26 mouse cellular contexts compared by ENCODE assay signal in the genomic region with DNA sequence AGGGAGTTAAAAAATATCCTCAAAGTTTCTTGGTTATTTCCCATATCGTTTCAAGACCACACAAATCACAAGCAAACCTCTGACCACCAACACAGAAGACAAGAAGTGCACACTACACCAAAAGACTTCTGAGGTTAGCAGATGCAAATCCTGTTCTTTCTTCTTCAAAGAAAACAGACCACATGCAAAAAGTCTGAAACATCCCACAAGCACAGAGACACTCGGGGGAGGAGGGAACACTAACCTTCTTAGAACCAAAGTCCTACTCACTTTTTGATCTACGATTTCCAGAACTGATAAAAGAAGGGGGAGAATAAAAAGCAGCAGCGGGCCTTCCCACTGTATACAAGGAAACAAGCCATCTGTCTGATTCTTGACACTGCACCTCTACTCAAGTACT. TPM values are rescaled to one million over a fixed set of nuclear protein-coding genes. Genes with fewer than 3 reads are reported as not detected.
A peak's percentile ranks its signal among the peaks of the same experiment; 100 is the strongest.
DNase-seq lines count a peak whose midpoint lies in the region; ATAC-seq lines count a peak whose summit lies in the region.
"Had no signal": no experiment of that assay in that cellular context is flagged by ENCODE, and none has a peak within 500 bp of the region (broad histone marks: within the 10 kb centered on the region; RNA-seq: fewer than 3 reads in every experiment).

No protein-coding gene starts in this region.

- no peak overlapping the region for H3K4me3 ChIP-seq in kidney, embryonic 16.5 days (ENCODE audit: low read length)
- H3K4me3 ChIP-seq: embryonic facial prominence, embryonic 10.5 days; forebrain, embryonic 15.5 days; hindbrain, embryonic 10.5 days; left cerebral cortex, adult 2 months; midbrain, embryonic 10.5 days had no signal

- no peak for ATAC-seq in kidney, embryonic 16.5 days (ENCODE audit: low FRiP score, low TSS enrichment)
- ATAC-seq: forebrain, embryonic 15.5 days; hindbrain, embryonic 16.5 days; lung, postnatal 0 days; midbrain, embryonic 16.5 days had no signal

- H3K9me3 ChIP-seq in kidney, embryonic 16.5 days (ENCODE audit: low read length), result no peaks in the 10 kb centered on the region
- H3K9me3 ChIP-seq: embryonic facial prominence, embryonic 10.5 days; forebrain, embryonic 15.5 days; hindbrain, embryonic 10.5 days; midbrain, embryonic 10.5 days had no signal

- no peak overlapping the region for H3K9ac ChIP-seq in kidney, embryonic 16.5 days (replicated peaks; ENCODE audit: low read length)
- H3K9ac ChIP-seq: forebrain, embryonic 15.5 days had no signal

- no peak overlapping the region for H3K27ac ChIP-seq in kidney, embryonic 16.5 days (ENCODE audit: low read length)
- H3K27ac ChIP-seq: embryonic facial prominence, embryonic 10.5 days; forebrain, embryonic 15.5 days; hindbrain, embryonic 10.5 days; kidney, postnatal 0 days; left cerebral cortex, adult 2 months; macrophage; midbrain, embryonic 10.5 days had no signal

- peaks cover 21% of the 10 kb centered on the region for H3K4me1 ChIP-seq in kidney, embryonic 16.5 days (ENCODE audit: insufficient read depth, low read length)

- H3K36me3 ChIP-seq in kidney, embryonic 16.5 days (ENCODE audit: insufficient read depth, low read length), result no peaks in the 10 kb centered on the region
- H3K36me3 ChIP-seq: embryonic facial prominence, embryonic 10.5 days; forebrain, embryonic 15.5 days; hindbrain, embryonic 10.5 days; midbrain, embryonic 10.5 days had no signal

- WGBS in kidney, embryonic 16.5 days, result 52% methylated on average over 4 of the region's 4 CpGs

- H3K27me3 ChIP-seq in kidney, embryonic 16.5 days (ENCODE audit: insufficient read depth, low read length), result no peaks in the 10 kb centered on the region
- H3K27me3 ChIP-seq: forebrain, embryonic 15.5 days had no signal

- H3K4me2 ChIP-seq in kidney, embryonic 16.5 days (replicated peaks; ENCODE audit: low read depth, low read length), result no peak overlapping the region
- H3K4me2 ChIP-seq: forebrain, embryonic 15.5 days; heart, embryonic 11.5 days had no signal

- DNase-seq in spleen, postnatal 36 days (ENCODE audit: low spot score in 2 of 2), result peak; percentile 43 to 52
- DNase-seq in spleen, postnatal 14 days (ENCODE audit: low spot score in 2 of 2), result no peak
- peak; percentile 87 for DNase-seq in CD4-positive helper T cell, adult 2 months (ENCODE audit: low read depth, low spot score)
- peak; percentile 81 for DNase-seq in T-cell, adult 2 months (ENCODE audit: low spot score)
- peak; percentile 38 to 45 for DNase-seq in natural killer cell, adult 2 months (ENCODE audit: low spot score in 2 of 2)
- DNase-seq in adrenal gland, postnatal 36 days, result no peak
- DNase-seq: cerebellum, adult 11-12 months; cerebellum, postnatal 10 days; heart, postnatal 10 days; kidney, adult 11 months; left cerebral cortex, postnatal 4 days; liver; right cerebral cortex, postnatal 14 days; spleen, adult 18-20 months had no signal

RNA-seq across cellular contexts. Expression of gene Dennd5a, which starts 9.0 kb away (rescaled TPM):
- 100 to 1,000 TPM; 161 to 174 TPM for total RNA-seq in adrenal gland, postnatal 36 days (2021)
- polyA plus RNA-seq in kidney, embryonic 16.5 days (2015; fragmentation: Nextera tagmentation; extraction: Ambion mirVana), result 30.9 and 31.3 TPM in 2 replicates

RNA-seq across cellular contexts. Expression of gene Tmem41b, which starts 35.4 kb away (rescaled TPM):
- 10 to 100 TPM; 48.5 to 51.7 TPM for total RNA-seq in adrenal gland, postnatal 36 days (2021)
- 65.8 and 68.6 TPM in 2 replicates for polyA plus RNA-seq in kidney, embryonic 16.5 days (2015; fragmentation: Nextera tagmentation; extraction: Ambion mirVana)

Comparison
In these comparisons a context has a peak if more than half of its experiments do, and no peak if none do; other contexts are left out.
1. DNase-seq: peak in spleen, postnatal 36 days (2 of 2), CD4-positive helper T cell, adult 2 months (single experiment), T-cell, adult 2 months (single experiment) and natural killer cell, adult 2 months (2 of 2); none in spleen, postnatal 14 days (0 of 2) and adrenal gland, postnatal 36 days (0 of 2).